Mouse (Mus musculus) CD8-positive naive resting alpha-beta T cell, adult 2 months (primary cell): ENCODE results near the gene Safb2.
A peak's percentile ranks its signal among the peaks of the same experiment; 100 is the strongest.

ENCODE experiments used
- DNase-seq, 2 experiments: peaks; one replicate each; pipeline ENCODE4 v3.0.0; 2022; ENCODE audit warnings: low read depth in 2 of 2, low spot score in 2 of 2

Safb2 gene

DNA sequence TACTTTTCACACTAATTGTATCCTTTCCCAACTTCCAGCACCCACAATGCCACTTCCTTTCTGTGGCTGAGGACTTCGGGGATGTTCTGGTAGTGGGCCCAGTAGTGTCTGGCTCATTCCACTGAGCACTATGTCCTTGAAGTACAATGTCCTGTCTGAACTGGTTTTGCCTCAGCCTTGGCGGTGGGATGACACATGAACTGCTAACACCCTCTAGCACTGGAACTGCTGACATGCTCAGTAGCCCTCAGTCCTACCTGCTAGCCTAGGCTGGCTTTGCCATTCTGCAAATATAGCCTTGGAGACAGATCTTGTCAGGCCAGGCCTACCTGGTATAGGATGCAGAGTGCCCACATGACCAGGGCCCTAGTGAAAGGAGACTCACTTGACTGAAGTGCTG is 22.5 kb downstream of the Safb2 start:
- DNase-seq = no peak

DNA sequence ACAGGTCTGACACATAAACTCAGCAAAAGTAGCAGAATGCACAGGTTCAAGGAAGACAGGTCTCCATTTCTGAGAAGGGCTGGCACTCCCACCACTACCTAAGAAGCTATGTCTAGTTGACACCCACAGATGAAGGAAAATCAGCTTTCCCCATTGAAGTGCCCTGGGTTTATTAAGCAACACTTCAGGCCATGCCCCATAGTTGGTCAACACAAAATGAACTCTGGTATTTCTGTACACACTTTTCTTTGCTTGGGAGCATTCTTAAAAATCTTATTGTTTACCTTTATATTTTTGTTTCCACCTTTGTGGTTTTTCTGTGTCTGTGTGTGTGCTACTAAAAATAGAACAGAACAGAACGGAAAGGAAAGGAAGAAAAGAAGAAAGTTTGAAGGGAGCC is 24.3 kb downstream of the Safb2 start:
- no peak for DNase-seq

DNA sequence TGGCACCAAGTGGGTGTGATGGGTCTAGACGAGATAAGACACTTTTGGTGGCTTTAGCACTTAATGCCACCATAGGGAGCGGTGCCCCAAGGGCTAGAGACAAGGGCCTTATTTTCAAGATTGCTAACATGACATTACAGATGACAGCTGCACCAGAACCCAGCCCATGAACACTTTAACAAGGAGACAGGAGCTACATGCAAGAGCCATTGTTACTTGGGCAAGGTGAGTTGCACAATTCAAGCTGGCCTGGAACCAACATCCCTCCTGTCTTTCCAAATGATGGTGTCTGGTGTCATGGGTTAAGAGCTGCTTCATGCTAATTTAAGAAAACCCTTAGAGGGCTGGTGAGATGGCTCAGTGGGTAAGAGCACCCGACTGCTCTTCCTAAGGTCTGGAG is 25.0 kb downstream of the Safb2 start:
- DNase-seq = no peak

DNA sequence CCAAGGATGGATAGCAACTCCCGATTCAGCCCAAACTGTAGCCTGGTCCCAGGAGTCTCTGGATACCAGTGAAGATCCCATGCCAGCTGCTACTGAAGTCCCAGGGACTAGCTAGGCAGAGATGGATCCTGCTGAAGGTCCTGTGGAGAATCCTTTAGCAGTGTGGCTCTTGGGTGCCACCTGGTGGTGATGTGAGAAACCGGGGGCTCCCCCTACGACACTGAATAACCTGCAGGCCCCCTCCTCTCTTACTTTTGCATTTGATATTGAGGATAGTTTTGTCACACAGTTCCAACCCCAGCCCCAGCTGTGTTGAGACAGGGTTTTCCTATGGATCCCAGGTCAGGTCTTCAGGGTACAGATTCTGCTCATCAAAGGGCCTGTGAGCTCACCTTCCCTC is 25.9 kb downstream of the Safb2 start:
- DNase-seq = peak; percentile 54 to 68

DNA sequence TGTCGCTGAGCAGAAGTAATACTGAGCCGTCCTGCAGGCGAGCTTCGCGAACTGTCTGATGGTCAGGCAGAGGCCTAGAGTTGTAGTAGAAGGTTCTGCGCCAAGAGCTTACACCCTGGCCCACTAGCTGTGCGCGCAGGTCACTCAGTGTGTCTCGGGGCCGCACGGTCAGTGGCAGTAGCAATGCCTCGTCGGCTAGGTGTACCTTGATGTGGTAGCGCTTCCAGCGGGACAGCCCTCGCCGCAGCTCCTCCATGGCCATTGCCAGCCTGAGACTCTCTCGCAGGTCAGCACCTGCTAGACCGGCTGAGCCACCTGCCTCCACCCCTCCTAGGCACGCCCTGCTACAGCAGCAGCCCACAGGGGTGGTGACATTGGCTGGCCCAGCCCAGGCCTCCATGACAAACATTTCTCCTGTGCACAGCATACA is 30.2 kb downstream of the Safb2 start, which contains the start of gene Gm20219:
Gene Gm20219, minus strand, starts transcription at position 266 of the 430 bp plus-strand sequence.
- DNase-seq = no peak

DNA sequence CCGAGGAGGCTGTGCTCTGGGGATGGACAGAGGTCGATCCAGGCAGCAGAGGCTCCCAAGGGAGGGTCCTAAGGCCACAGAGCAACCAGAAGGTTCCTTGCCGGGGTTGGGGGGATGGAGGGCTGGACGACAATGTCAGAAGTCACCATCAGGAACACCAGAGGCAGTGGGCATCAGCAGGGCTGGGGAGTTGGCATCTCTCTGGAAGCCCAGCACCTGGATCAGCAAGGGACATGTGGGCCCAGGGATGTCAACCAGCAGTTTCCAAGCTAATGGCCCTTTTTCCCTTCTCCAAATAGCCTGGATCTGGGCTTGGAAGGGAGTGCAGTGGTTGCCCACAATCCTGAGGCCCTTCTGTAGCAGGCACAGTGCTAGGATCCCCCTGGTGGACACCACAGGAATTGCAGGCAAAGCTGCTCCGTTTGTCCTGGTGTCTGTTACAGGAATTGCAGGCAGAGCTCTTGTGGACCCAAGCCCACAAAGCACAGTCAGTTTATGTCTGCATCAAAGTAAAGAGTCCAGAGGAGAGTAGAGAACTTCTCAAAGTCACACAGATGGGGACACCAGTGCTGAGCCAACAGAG is 31.5 kb downstream of the Safb2 start:
- peak; percentile 81 to 82 for DNase-seq

DNA sequence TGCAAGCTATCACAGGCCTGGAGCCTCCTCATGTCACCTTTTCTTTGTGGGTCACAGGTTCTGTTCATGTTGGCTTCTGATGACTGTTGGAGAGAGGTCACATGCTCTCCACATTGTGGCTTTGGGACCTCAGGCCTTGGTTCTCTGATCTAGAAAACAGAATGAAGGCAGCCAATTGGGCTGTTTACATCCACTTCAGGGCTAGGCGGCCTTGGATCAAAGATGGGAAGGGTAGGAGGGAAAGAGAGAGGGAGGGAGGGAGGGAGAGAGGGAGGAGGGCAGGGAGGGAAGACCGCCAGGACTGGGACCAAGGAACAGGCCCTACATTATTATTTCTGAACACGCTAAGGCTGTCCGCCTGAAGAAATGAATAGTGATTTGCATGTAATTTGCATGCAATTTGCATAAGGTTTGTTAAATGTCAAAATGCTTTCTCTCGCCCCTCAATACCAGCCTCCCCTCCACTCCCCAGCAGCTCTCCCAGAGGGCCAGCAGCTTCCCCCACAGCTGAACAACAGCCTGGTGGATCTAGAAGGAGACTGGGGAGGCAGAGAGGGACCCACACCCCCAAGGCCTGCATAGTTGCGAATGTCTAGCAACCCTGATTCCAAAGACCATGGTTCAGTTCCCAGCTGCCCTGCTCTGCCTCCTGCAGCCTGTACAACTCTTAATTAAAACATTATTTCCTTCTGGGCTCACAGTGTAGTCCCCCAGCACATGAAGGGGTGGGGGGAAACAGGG is 32.4 kb downstream of the Safb2 start:
- DNase-seq = no peak

DNA sequence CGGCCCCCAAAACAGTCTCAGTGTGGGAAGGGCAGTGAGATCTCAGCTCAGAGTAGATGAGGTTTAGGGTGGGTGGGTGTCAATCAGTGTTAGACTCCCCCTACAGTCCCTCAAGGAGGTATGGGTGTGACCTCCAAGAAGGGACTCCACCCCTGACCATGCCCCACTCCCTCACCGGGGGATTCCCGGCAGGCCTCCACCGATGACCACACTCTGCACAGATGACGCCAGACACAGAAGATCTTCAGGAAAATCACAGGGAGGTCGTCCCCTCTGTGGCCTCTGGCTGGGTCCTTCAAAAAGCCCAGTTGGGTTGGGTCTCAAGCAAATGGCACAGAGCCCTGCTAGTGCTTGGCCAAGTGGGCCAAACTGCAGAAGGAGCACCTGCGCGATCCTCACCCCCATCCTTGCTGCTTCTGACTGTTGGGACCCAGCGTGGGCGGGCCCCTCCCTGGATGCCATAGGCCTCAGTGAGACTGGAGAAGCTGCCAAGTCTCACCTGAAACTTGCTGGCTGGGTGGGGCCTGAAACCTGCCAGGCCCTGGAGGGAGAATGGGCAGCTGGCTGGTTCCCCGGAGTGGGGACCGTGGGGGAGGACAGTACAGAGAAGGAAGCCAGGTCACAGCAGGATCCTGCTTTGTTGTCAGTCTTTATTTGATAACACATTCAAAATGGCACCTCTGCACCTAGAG is 33.5 kb downstream of the Safb2 start:
- no peak for DNase-seq

DNA sequence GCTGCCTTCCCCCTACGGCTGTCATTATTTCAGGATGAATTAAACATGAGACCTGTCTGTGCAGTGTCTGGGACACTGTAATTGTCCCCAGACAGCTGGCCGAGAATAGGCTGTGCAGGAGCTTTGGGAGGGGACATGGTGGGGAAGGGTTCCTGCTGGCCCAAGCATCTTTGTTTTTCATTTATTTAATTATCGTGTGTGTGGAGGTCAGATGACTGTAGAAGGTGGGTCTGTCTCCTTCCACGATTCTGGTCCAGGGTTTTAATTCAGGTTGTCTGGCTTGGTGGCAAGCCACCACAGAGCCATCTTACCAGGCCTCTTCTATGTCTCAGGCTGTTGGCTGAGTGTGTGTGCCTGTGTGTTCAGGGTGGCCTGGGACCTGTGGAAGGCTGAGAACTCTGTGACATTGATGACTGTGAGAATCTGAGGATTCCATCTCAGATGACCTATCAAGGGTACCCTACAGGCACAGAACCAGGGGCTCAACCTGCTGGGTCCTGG is 35.7 kb downstream of the Safb2 start:
- no peak for DNase-seq

DNA sequence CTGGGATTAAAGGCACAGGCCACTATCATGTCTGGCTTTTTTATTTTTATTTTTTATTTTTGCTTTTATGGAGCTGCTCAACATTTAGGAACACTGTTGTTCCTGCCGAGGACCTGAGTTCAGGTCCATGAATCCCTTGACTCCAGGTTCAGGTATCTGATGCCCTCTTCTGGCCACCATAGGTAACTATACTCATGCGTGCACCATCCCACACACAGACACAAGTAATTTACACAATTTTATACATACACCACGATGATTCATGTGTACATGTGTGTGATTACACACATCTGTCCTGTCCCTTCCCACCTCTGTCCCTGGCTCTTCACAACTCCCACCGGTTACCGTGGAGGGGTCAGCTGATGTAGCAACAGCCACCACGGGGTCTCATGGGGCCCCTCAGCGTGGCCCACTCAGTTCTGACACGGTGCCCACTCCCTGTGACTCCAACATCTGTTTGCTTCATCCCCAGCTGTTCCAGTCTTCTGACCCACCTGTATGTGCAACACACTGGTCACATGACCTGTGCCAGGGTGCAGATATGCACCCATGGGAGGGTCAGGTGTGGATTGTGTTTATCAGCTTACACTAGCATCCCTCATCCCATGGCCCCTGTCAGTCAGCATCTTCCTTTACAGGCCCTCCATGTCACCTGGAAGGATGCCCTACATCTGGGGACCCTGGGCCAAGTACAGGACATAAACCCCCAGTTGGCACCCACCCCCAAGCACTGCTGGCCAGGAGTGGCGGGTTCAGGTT is 36.4 kb downstream of the Safb2 start:
- DNase-seq = no peak

DNA sequence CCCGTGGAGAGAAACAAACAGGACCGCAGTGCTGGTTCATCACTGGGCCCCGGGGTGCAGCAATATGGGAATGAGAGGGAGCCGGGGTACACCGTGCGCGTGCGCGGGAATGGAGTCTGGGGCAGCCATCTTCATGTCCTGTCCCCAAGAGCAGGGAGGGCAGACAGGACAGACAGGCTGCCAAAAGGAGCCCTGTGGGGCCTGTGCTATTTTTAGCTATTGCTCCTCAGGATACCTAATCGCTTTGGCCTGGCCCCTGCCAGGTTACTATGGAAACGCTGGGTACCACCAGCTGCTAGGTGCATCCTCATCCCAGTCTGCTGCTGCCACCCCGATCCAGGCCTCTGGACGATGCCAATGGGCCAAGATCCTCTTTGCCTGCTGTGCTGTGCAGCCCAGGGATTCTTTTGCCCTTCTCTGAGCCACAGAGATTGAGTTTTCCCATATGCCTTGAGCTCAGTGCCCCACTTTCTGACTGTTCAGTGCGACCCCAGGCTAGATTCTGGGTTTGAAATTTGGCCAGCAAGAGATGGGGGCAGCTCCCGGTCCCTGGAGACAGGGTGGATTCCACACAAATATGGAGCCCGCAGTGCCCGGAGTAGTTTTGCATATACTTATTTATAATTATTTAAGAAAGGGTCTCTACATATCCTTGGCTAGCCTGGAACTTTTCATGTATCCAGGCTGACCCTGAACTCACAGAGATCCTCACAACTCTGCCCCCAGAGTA is 37.1 kb downstream of the Safb2 start:
- no peak for DNase-seq

DNA sequence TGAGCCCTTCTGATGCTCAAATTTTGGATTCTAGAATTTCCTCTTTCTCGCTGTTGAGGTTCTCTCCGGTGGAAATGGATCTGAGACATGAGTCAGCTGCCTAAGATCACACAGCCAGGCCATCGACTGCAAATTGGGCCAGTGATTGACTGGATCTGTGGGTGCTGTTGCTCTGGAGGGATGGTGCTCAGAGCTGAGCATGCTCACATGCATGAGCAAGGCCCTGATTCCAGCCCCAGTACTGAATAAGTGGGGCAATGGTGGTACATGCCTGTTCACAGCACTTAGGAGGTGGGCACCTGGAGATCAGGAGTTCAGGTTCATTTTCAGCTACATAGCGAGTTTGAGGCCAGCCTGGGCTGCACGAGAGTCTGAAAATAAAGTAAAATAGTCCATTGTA is 37.8 kb downstream of the Safb2 start:
- no peak for DNase-seq

DNA sequence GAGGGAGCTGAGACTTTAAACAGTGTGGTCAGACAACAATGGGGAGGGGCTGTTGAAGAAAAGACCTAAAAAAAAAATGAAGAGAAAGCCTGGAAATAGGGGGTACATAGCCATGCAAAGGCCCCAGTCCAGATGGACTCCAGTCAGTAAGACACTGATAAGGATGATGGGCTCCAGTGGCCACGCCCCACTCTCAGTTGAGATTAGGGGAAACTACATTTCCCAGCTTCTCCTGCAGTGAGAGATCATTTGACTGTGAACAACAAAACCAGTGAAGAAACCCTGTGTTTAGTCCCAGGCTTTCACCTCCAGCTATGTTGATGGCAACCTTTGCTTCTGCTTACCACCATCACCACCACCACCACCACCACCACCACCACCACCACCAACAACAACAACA is 38.4 kb downstream of the Safb2 start:
- no peak for DNase-seq

DNA sequence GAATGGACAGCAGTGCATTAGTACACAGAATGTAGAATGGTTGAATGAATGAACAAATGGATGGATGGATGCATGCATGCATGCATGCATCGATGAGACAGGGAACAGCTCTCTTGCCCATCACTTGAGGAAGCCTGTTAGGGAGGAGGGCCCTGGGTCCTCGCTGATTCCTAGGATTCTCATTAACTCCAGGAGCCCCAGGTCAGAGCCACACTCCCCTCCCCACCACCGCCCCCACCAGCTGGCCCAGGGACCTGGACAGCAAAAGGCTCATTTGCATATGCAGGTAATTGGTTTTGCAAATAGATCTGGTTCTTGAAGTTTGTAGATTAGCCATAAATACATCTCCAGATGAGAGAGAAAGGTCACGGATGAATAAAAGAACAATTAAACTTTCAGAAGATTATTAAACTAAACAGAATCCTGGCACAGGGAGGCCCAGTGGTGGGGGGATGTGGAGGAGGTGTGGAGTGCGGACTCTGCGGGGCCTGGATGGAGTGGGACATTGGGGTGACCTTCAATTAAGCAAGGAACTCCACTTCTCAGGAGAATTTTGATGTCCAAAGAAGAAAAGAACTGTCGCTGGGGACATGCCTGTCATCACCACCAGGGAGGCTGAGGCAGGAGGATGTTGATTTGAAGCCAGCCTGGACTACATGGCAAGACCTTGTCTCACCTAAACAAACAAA is 39.5 kb downstream of the Safb2 start:
- no peak for DNase-seq

DNA sequence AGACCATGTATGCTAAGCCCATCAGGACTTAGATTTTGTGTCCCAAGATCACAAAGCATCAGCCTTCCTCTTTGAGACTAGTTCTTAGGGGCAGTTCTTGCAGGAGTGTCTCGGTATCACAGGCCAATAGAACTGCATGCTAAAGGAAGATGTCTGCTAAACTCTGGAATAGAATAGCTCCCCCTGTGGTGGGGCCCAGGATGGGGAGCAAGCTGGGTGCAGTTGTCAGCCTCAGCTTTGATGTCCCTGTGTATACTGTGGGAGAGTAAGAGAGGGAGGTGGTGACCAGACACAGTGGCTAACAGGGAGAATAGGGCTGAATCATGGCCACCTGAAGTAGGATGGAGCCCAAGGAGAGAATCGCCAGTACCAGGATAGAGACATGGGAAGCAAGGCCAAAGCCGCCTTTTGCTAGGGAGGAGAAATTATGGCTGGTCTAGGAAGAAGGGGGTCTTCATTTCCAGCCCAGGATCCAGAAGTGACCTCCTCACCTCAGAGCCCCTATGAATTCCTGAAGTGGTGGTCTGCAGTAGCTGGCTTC is 40.6 kb downstream of the Safb2 start:
- no peak for DNase-seq

DNA sequence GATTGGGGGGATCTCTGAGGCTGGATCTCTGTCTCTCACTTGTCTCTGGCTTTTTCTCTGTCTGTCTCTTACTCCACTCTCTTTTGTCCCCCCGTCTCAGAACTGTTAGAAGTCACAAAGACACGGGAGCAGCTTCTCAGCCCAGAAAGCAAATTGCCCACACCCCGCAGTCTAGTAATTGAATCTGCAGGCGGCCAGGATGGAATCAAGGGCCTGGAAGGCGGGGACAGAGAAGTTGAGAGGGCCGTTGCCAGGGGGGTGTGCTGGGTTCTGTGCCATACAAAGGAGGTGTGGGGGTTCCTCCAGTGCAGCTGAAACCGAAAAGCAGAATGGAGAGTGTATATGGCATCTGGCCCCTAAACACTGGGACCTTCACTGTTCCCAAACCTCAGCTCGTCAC is 41.6 kb downstream of the Safb2 start:
- DNase-seq = no peak

DNA sequence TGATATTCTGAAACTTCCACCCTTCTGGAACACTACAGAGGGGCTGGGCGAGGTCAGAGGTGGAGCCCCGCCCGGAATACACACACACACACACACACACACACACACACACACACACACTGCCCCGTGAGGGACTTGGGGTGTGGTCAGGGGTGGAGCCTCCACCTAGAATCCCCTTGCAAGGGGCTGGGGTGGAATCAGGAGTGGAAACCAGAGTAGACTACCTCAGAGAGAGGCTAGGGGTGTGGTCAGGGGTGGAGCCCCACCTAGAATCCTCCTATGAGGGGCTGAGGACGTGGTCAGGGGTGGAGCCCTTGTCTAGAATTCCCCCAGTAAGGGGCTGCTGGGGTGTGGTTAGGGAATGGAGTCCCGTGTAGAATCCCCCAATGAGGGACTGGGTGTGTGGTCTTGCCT is 43.8 kb downstream of the Safb2 start:
- DNase-seq = no peak

DNA sequence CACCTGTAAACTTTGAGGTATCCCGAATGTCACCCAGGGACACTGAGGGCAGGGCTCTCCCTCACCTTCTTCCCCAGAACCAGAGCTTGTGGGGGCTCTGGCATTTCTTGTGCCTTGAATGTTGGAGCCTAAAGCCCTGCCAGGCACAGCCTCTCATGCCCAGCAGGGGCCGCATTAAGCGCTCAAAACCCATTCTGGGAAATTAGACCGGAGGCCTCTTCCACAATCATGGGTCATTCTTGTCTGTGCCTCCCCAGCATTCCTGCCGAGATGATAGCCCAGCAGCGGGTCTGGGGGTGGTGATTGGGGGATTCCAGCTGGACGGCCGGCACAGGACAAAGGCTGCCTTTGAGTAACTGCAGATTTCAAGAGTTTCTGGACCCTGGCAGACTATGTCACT is 46.5 kb downstream of the Safb2 start:
- no peak for DNase-seq

DNA sequence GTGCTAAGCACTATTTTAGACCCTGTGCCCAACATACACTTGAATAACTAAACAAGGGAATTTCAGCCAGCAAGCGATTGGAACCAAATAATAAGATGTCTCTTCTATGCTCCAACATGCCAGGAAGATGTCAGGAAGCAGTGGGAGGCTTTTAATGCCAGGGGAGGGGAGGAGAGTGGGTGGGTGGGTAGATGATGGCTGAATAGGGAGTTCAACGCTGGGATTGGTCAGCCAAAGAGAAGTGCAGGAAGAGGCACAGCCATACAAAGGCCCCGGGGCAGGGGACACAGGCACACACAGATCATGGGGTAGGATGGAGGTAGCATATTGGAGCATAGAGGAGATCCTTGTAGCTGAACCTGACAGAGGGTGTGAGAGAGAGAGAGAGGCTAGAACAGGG is 47.5 kb downstream of the Safb2 start:
- DNase-seq = no peak

DNA sequence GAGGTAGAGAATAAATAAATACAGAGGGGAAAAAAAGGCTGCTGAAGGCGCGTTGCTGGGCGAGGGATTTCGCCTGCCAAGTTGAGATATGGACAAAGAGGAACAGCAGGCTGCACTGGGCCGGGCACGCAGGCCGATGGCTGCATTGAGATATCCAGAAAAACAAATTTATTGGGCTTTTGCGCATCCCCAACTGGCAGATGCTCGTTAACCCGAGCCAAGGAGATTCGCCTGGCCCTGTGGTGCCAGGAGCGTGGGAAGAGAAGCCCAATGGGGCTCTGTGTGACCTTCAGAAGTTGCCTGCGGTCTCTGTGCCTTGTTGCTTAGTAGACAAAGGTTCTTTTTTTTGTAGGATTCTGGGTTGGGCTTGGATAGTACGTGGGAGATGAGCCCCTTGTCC is 48.2 kb downstream of the Safb2 start:
- no peak for DNase-seq
